Mouse (Mus musculus): ENCODE data around the gene Wdr77.

GRCm38 (mm10) chr3:105991653-105992283, 32.6 kb downstream of the Wdr77 start:
- TF ChIP-seq CTCF (IDR thresholded peaks at IDR 0.05; ENCODE audit: low read depth) (peak; percentile 59), EP300 (IDR thresholded peaks at IDR 0.05; ENCODE audit: low read depth) (no peak)
